Mouse (Mus musculus): ENCODE data around the gene Gm9780.
"Not testable (repeated sequence)": the region's sequence is repeated elsewhere in the genome, so short reads cannot be mapped to it uniquely, and the experiment has no call there.

GRCm38 (mm10) chr14:26022831-26023230 lies 19.7 kb downstream of the Gm9780 start:
- not testable (repeated sequence) for TF ChIP-seq CTCF (IDR thresholded peaks at IDR 0.05; ENCODE audit: low read depth, low read length); POLR2A (IDR thresholded peaks at IDR 0.05; ENCODE audit: borderline replicate concordance, low read depth, low read length)
